Mouse (Mus musculus) urinary bladder, postnatal 25 days (tissue): Measurements from ENCODE around the gene Serbp1.
A peak's percentile ranks its signal among the peaks of the same experiment; 100 is the strongest.

Experiments
- DNase-seq: peaks from one replicate; pipeline ENCODE4 v3.0.0; 2022; ENCODE audit warnings: low spot score

The Serbp1 gene

GRCm38 (mm10) chr6:67301230-67301629 is 63.3 kb downstream of the Serbp1 start:
- DNase-seq = no peak

GRCm38 (mm10) chr6:67302471-67302870 is 64.5 kb downstream of the Serbp1 start:
- DNase-seq = no peak

- DNase-seq = no peak
Observed at GRCm38 (mm10) chr6:67303210-67303609, 65.2 kb downstream of the Serbp1 start.

GRCm38 (mm10) chr6:67308994-67309393 is 71.0 kb downstream of the Serbp1 start:
- DNase-seq = no peak

GRCm38 (mm10) chr6:67309752-67310151 is 71.8 kb downstream of the Serbp1 start:
- DNase-seq = no peak

GRCm38 (mm10) chr6:67314697-67315096 is 76.7 kb downstream of the Serbp1 start:
- DNase-seq = no peak

GRCm38 (mm10) chr6:67317068-67317467 is 79.1 kb downstream of the Serbp1 start:
- DNase-seq = no peak

GRCm38 (mm10) chr6:67317827-67318338 is 79.9 kb downstream of the Serbp1 start:
- DNase-seq = no peak

- DNase-seq = peak; percentile 73
Observed at GRCm38 (mm10) chr6:67318451-67318850, 80.5 kb downstream of the Serbp1 start.

- no peak for DNase-seq
Observed at GRCm38 (mm10) chr6:67323788-67324187, 85.8 kb downstream of the Serbp1 start.

- DNase-seq = no peak
Observed at GRCm38 (mm10) chr6:67337943-67338342, 100.0 kb downstream of the Serbp1 start.

- no peak for DNase-seq
Observed at GRCm38 (mm10) chr6:67339494-67339893, 101.5 kb downstream of the Serbp1 start.
